Mouse (Mus musculus) hindbrain, embryonic 16.5 days (tissue): ENCODE results near the gene Hvcn1. TPM values are rescaled to one million over a fixed set of nuclear protein-coding genes. Genes with fewer than 3 reads are reported as not detected.
"Not testable (repeated sequence)": the region's sequence is repeated elsewhere in the genome, so short reads cannot be mapped to it uniquely, and the experiment has no call there.

ENCODE experiments used
- ATAC-seq: fragments of 200-750 bp; cut with Nextera tagmentation; 2 replicates; pipeline ENCODE4 v1.8.0; 2017; ENCODE audit warnings: moderate TSS enrichment, moderate library complexity
- H3K27ac ChIP-seq: fragments of 300-500 bp; sonication (generic); 2 replicates; pipeline ENCODE4 v1.5.1; 2014; ENCODE audit warnings: low read depth, mild to moderate bottlenecking, control low read depth, low read length, moderate library complexity
- H3K27me3 ChIP-seq: fragments of 300-500 bp; sonication (generic); replicated peaks from 2 replicates; pipeline ENCODE4 v1.6.1; 2014; ENCODE audit warnings: low read length; ENCODE audit not compliant: control insufficient read depth, insufficient read depth
- H3K36me3 ChIP-seq: fragments of 300-500 bp; sonication (generic); 2 replicates; pipeline ENCODE4 v1.6.1; 2014; ENCODE audit warnings: mild to moderate bottlenecking, low read length, moderate library complexity, mixed read lengths; ENCODE audit not compliant: control insufficient read depth, insufficient read depth
- H3K4me1 ChIP-seq: fragments of 300-500 bp; sonication (generic); 2 replicates; pipeline ENCODE4 v1.6.1; 2014; ENCODE audit warnings: low read depth, low read length; ENCODE audit not compliant: control insufficient read depth, insufficient read depth
- H3K4me2 ChIP-seq: fragments of 300-500 bp; sonication (generic); 2 replicates; pipeline ENCODE4 v1.6.1; 2014; ENCODE audit warnings: mild to moderate bottlenecking, low read length, control low read depth, moderate library complexity
- H3K4me3 ChIP-seq: fragments of 300-500 bp; sonication (generic); 2 replicates; pipeline ENCODE4 v1.5.1; 2014; ENCODE audit warnings: mild to moderate bottlenecking, low read length, control low read depth, moderate library complexity
- H3K9ac ChIP-seq: fragments of 300-500 bp; sonication (generic); 2 replicates; pipeline ENCODE4 v1.6.1; 2014; ENCODE audit warnings: low read depth, mild to moderate bottlenecking, control low read depth, low read length, moderate library complexity
- H3K9me3 ChIP-seq: fragments of 300-500 bp; sonication (generic); 2 replicates; pipeline ENCODE4 v1.6.1; 2014; ENCODE audit warnings: mild to moderate bottlenecking, low read length, moderate library complexity; ENCODE audit not compliant: control insufficient read depth
- WGBS: fragments of 180-500 bp; shearing (Covaris S2); extraction: QIAGEN DNeasy Blood & Tissue Kit; methylation state at CpG from one replicate; pipeline ENCODE4 v1.1.7; 2014; 5-methylcytosine and 5-hydroxymethylcytosine counted together
- polyA plus RNA-seq: library from polyadenylated mRNA; unstranded; fragments of >200 nt; fragmentation: Nextera tagmentation; extraction: Ambion mirVana; gene quantifications from 2 replicates; pipeline ENCODE4 v1.2.1, GENCODE M21; 2015

The Hvcn1 gene
- polyA plus RNA-seq, 1 experiment from 2014 or later: 1.1 TPM

DNA sequence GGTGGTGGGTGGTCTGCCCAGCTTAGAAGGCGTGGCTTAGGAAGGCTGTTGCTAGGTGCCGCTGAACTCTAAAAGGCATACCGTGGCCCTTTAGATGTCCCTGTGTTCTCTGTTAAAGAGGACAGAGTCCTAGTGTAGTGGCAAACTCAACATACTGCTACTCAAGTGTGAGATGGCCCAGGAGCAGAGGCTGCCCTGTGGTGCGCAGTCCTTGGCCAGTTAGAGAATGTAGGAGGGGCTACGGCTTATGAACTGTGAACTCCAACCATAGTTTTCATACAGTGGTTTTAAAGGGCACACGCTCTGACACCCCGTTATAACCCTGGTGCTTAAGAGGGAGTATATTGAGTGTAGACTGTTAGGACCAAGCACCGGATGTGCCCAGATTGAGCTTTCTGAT is 35.5 kb upstream of the Hvcn1 start:
- Histone ChIP-seq H3K27me3 (no peaks in the 10 kb centered on the region), H3K4me1 (peaks cover 12% of the 10 kb centered on the region), H3K27ac (no peak overlapping the region), H3K36me3 (peaks cover 51% of the 10 kb centered on the region), H3K9me3 (no peaks in the 10 kb centered on the region), H3K4me2 (no peak overlapping the region), H3K9ac (no peak overlapping the region), H3K4me3 (no peak overlapping the region)
- ATAC-seq: no peak
- WGBS: 90% methylated on average over 8 of the region's 8 CpGs

DNA sequence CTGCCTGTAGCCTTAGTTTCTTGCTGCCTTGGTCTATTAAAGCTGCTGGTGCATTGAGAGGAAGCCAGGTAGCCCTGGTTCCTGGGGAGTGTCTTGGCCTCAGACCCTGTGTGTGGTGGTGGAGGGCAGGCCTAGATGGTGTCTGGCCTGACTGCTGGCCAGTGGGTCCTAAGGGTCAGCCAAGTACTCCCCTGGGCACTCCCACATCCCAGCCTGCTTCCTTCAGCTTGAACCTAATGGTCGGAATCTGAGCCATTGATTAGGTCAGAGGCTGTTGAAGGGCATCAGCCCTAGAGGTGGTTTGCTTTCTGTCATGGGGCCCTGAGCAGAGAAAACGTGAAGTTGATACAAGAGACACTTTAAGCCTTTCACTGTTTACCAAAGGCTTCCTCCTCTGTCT is 31.2 kb upstream of the Hvcn1 start:
- H3K36me3 ChIP-seq: peaks cover 39% of the 10 kb centered on the region
- no peak; the same call in 1 of the 2 replicates for ATAC-seq

DNA sequence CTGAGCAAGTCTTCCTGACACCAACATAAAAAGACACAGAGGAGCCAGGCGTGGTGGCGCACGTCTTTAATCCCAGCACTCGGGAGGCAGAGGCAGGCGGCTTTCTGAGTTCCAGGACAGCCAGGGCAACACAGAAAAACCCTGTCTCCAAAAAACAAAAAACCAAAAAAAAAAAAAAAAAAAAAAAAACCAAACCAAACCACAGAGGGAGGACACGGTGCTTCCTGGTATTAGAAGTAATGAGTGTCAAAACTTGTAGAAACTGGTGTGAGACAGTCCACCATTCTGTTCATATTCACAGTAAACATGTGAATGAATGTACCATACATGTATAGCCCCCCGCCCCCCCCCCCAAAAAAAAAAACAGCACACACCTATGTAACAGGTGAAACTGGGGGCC is 30.6 kb upstream of the Hvcn1 start:
- WGBS: 87% methylated on average over 7 of the region's 7 CpGs
- H3K9me3 ChIP-seq: no peaks in the 10 kb centered on the region

More for the DNA sequence above, 31.2 kb upstream of the Hvcn1 start:
- Histone ChIP-seq H3K27me3 (no peaks in the 10 kb centered on the region), H3K4me3 (no peak overlapping the region), H3K4me2 (no peak overlapping the region), H3K4me1 (no peaks in the 10 kb centered on the region), H3K9me3 (no peaks in the 10 kb centered on the region), H3K27ac (no peak overlapping the region), H3K9ac (no peak overlapping the region)
- 78% methylated on average over 2 of the region's 2 CpGs for WGBS

DNA sequence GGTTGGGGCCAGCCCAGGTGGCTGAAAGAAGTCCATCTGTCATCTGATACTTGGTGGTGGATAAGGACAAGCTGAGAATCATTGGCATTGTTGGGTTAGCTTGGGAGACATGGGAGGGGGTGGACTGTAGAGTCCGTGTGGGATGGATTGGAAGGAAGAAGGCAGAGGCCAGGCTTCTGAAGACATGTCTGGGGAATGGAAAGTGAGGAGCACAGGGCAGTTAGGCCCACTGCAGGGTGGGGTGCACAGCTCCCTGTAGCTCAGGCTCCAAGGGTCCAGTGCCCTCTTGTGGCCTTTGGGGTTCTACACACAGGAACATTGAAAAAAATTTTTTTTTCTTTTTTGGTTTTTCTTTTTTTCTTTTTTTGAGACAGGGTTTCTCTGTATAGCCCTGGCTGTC is 30.2 kb upstream of the Hvcn1 start:
- no peaks in the 10 kb centered on the region for H3K27me3 ChIP-seq
- WGBS: 73% methylated on average over 1 of the region's 1 CpGs
- H3K9me3 ChIP-seq: no peaks in the 10 kb centered on the region
- peaks cover 29% of the 10 kb centered on the region for H3K36me3 ChIP-seq
- no peaks in the 10 kb centered on the region for H3K4me1 ChIP-seq
- H3K4me3 ChIP-seq: no peak overlapping the region
- H3K27ac ChIP-seq: no peak overlapping the region
- ATAC-seq: peak; percentile 56; the same call in 1 of the 2 replicates
- H3K9ac ChIP-seq: no peak overlapping the region
- no peak overlapping the region for H3K4me2 ChIP-seq

More for the DNA sequence above, 30.6 kb upstream of the Hvcn1 start:
- no peaks in the 10 kb centered on the region for H3K27me3 ChIP-seq
- no peaks in the 10 kb centered on the region for H3K4me1 ChIP-seq
- peaks cover 33% of the 10 kb centered on the region for H3K36me3 ChIP-seq
- no peak for ATAC-seq
- H3K4me3 ChIP-seq: no peak overlapping the region
- no peak overlapping the region for H3K4me2 ChIP-seq
- no peak overlapping the region for H3K9ac ChIP-seq
- no peak overlapping the region for H3K27ac ChIP-seq

DNA sequence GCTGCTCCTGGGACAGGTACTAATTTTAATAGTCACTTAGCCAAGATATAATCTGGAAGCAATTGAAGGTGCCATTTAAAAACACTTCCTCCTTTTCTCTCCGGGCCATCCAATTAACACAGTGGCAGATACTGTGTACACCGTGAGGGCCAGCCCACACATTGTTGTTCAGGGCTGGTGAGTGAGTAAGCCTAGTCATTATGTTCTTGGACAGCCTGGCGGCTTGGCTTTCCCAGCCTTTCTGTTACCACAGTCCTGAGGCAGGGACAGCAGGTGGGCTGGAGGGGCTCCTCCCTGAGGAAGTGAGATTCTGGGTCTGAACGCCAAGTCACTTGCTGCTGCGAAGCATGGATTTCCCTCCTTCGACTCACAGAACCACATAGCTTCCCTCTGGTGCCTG is 26.9 kb upstream of the Hvcn1 start:
- 62% methylated on average over 6 of the region's 6 CpGs for WGBS
- ATAC-seq: no peak
- H3K4me2 ChIP-seq: no peak overlapping the region
- H3K27me3 ChIP-seq: no peaks in the 10 kb centered on the region
- no peaks in the 10 kb centered on the region for H3K4me1 ChIP-seq
- no peak overlapping the region for H3K27ac ChIP-seq
- H3K9ac ChIP-seq: no peak overlapping the region
- no peak overlapping the region for H3K4me3 ChIP-seq
- no peaks in the 10 kb centered on the region for H3K9me3 ChIP-seq
- peaks cover 9% of the 10 kb centered on the region for H3K36me3 ChIP-seq

DNA sequence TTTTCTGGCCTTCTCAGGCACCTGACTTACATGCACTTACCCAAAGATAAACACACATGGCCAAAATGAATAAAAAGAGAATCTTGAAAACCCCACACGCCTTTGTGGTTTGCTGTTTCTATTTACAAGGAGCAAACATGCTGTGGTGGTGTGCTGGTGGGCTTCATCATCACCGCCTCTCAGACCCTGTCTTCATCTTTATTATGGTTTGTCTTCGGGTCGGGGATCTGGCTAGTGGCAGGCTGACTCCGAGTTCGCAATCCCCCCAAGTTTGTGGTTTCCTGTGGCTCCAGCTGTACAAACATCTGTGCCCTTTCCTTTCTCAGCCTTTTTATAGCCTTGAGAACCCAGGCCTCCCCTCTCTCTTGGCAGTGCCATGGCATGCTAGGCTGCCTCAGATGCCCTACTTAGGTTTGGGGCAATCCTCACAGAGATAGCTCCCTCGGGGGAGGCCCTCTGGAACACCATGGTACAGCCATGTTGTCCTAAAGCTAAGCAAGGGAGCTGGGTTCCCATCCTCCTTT is 22.3 kb upstream of the Hvcn1 start:
- no peak overlapping the region for H3K9ac ChIP-seq
- no peak overlapping the region for H3K4me3 ChIP-seq
- H3K36me3 ChIP-seq: no peaks in the 10 kb centered on the region
- WGBS: 93% methylated on average over 7 of the region's 7 CpGs
- no peaks in the 10 kb centered on the region for H3K9me3 ChIP-seq
- no peak overlapping the region for H3K27ac ChIP-seq
- H3K4me2 ChIP-seq: no peak overlapping the region
- H3K27me3 ChIP-seq: no peaks in the 10 kb centered on the region
- no peak for ATAC-seq
- H3K4me1 ChIP-seq: no peaks in the 10 kb centered on the region

DNA sequence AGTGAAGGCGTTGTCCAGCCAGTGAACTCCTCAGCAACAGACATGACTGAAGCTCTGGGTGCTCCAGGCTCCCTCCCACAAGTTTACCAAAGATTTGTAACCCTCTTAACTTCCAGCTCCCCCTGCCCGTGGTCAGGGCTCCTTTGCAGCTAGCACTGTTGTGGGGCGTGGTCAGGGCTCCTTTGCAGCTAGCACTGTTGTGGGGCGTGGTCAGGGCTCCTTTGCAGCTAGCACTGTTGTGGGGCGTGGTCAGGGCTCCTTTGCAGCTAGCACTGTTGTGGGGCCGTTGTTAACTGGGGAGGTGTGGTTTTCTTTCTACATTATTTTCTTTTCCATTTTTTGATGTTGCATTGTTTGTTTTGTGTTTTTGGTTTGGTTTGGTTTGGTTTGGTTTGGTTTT is 21.7 kb upstream of the Hvcn1 start:
- H3K9me3 ChIP-seq, H3K4me1 ChIP-seq, H3K36me3 ChIP-seq, H3K27ac ChIP-seq, H3K27me3 ChIP-seq, H3K4me2 ChIP-seq, H3K9ac ChIP-seq, H3K4me3 ChIP-seq, ATAC-seq: not testable (repeated sequence)
- WGBS: 92% methylated on average over 6 of the region's 6 CpGs

DNA sequence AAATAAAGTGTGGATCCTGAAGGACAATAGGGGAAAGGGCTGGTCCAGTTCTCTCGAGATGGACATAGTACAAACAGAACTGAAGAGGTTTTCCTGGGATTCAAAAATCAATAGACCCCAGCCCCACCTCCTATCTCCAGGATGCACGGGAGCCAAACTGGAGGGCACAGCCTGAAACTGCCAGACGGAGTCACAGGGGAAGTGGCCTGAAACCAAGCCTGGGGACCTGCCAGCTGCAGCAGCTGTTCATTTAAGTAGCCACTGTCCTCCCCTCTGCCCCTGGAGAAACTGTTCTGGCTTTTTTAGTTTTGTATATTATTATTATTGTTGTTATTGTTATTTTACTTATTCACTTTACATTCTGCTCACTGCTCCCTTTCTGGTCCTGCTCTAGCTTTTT is 17.5 kb upstream of the Hvcn1 start:
- no peaks in the 10 kb centered on the region for H3K9me3 ChIP-seq
- no peak overlapping the region for H3K9ac ChIP-seq
- ATAC-seq: no peak
- H3K4me2 ChIP-seq: no peak overlapping the region
- H3K4me1 ChIP-seq: no peaks in the 10 kb centered on the region
- no peaks in the 10 kb centered on the region for H3K27me3 ChIP-seq
- H3K36me3 ChIP-seq: no peaks in the 10 kb centered on the region
- no peak overlapping the region for H3K27ac ChIP-seq
- 45% methylated on average over 3 of the region's 3 CpGs for WGBS
- no peak overlapping the region for H3K4me3 ChIP-seq

DNA sequence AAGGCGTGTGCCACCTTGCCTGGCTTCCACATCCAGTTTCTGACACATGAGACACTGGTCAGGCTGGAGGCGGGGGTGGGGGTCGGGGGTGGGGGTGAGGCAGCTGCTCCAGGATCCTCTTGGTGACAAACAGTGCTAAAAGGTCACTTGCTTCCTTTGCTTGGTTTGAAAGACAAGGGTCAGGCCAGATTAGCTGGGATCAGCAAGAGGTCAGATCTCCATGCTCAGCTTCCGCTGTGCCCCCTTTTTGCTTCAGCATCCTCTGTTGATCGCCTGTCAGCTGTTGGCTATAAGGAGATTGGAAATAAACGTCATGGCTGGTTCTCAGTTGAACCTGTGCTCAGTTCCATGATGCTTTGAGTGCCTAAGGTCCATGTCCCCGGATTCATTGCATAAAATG is 16.1 kb upstream of the Hvcn1 start:
- WGBS: 58% methylated on average over 7 of the region's 7 CpGs
- no peak for ATAC-seq
- no peaks in the 10 kb centered on the region for H3K4me1 ChIP-seq

More for the DNA sequence above, 16.1 kb upstream of the Hvcn1 start:
- H3K4me3 ChIP-seq: no peak overlapping the region
- no peak overlapping the region for H3K4me2 ChIP-seq
- no peak overlapping the region for H3K27ac ChIP-seq
- H3K9ac ChIP-seq: no peak overlapping the region
- H3K36me3 ChIP-seq: no peaks in the 10 kb centered on the region
- H3K27me3 ChIP-seq: no peaks in the 10 kb centered on the region
- no peaks in the 10 kb centered on the region for H3K9me3 ChIP-seq
